Mouse (Mus musculus): ENCODE measurements around the gene Tspyl4. TPM values are rescaled to one million over a fixed set of nuclear protein-coding genes. Genes with fewer than 3 reads are reported as not detected.

Tspyl4 gene
- polyA plus RNA-seq, 1 experiment from 2014 or later = 9.3 TPM

DNA sequence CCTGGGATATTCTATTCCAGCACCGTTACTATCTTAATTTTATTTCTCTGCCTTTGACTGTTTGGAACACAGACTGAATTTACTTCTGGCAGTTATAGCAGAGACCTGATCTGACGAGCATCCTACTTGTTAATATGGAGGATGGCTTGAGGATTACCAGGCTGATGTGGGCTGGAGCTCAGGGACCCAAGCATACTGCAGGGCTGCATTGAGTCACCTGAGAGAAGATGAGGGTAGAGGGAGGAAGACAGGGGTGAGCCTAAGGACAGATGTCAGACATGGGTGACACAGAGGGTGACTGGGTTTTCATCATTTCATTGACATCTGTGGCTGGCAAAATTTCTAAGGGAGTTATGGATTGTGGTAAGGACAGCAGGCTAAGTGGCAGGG lies 20.0 kb downstream of the Tspyl4 start:
- Histone ChIP-seq H3K4me3 (ENCODE audit: low read depth, low read length) (no peak overlapping the region), H3K27me3 (replicated peaks; ENCODE audit: control insufficient read depth, insufficient read depth, low read length) (no peaks in the 10 kb centered on the region), H3K9ac (ENCODE audit: low read depth, low read length) (no peak overlapping the region), H3K4me2 (replicated peaks; ENCODE audit: low read depth) (no peak overlapping the region), H3K4me1 (replicated peaks; ENCODE audit: control insufficient read depth, insufficient read depth, low read length) (no peaks in the 10 kb centered on the region), H3K9me3 (ENCODE audit: control insufficient read depth) (no peaks in the 10 kb centered on the region), H3K27ac (ENCODE audit: low read depth, low read length) (no peak overlapping the region), H3K36me3 (ENCODE audit: control insufficient read depth, insufficient read depth) (peaks cover 5% of the 10 kb centered on the region; the same call in 1 of the 2 replicates)
- TF ChIP-seq CTCF (IDR thresholded peaks at IDR 0.05; ENCODE audit: low read depth) = no peak
- no peak for ATAC-seq
- WGBS = 41% methylated on average over 2 of the region's 2 CpGs

DNA sequence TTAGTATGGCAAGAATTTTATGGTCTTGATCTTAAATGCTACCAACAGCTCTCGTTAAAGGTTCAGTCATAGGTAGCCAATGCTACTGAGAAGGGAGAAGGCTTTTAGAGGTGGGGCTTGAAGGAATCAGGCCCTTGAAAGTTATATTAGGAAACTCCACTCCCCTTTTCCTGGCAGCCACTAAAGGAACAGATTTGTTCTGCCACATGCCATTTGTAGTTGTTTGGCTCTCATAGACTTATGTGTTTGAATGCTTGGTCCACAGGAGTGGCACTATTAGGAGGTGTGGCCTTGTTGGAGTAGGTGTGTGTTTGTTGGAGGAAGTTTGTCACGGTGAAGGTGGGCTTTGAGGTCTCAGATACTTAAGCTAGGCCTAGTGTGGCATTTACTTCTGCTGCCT lies 23.6 kb downstream of the Tspyl4 start:
- Histone ChIP-seq H3K27ac (ENCODE audit: low read depth, low read length) (no peak overlapping the region), H3K4me3 (ENCODE audit: low read depth, low read length) (no peak overlapping the region), H3K4me1 (replicated peaks; ENCODE audit: control insufficient read depth, insufficient read depth, low read length) (no peaks in the 10 kb centered on the region), H3K9ac (ENCODE audit: low read depth, low read length) (no peak overlapping the region), H3K36me3 (ENCODE audit: control insufficient read depth, insufficient read depth) (peaks cover 8% of the 10 kb centered on the region; the same call in 1 of the 2 replicates), H3K4me2 (replicated peaks; ENCODE audit: low read depth) (no peak overlapping the region), H3K9me3 (ENCODE audit: control insufficient read depth) (no peaks in the 10 kb centered on the region), H3K27me3 (replicated peaks; ENCODE audit: control insufficient read depth, insufficient read depth, low read length) (no peaks in the 10 kb centered on the region)
- no peak for TF ChIP-seq CTCF (IDR thresholded peaks at IDR 0.05; ENCODE audit: low read depth)
- 80% methylated on average over 2 of the region's 2 CpGs for WGBS
- ATAC-seq = no peak

DNA sequence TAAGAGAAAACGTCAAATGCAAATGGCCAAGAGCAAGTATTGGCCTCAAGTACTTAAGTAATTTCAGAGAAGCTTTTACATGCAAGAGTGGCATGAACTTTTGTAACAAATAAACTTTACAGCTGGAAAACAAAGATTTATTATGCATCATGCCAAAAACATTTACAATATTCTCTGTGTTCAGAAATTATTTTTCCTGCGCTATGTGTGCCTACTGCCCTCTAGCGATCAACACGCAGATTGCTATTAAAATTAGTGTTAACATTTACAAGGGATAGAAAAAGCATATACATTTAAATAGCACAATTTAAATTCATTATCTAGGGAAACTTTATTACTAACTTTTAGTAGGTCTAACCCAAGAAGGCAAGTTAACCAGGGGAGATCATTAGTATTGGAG lies 29.5 kb downstream of the Tspyl4 start:
- ATAC-seq = no peak
- no peaks in the 10 kb centered on the region for H3K4me1 ChIP-seq (replicated peaks; ENCODE audit: control insufficient read depth, insufficient read depth, low read length)
- 22% methylated on average over 4 of the region's 4 CpGs for WGBS
- no peak overlapping the region for H3K9ac ChIP-seq (ENCODE audit: low read depth, low read length)
- H3K4me3 ChIP-seq (ENCODE audit: low read depth, low read length) = no peak overlapping the region
- H3K4me2 ChIP-seq (replicated peaks; ENCODE audit: low read depth) = no peak overlapping the region
- no peaks in the 10 kb centered on the region for H3K9me3 ChIP-seq (ENCODE audit: control insufficient read depth)
- no peak overlapping the region for H3K27ac ChIP-seq (ENCODE audit: low read depth, low read length)
- H3K36me3 ChIP-seq (ENCODE audit: control insufficient read depth, insufficient read depth) = peaks cover 3% of the 10 kb centered on the region; the same call in 1 of the 2 replicates
- TF ChIP-seq CTCF (IDR thresholded peaks at IDR 0.05; ENCODE audit: low read depth) = peak; percentile 86
- no peaks in the 10 kb centered on the region for H3K27me3 ChIP-seq (replicated peaks; ENCODE audit: control insufficient read depth, insufficient read depth, low read length)

DNA sequence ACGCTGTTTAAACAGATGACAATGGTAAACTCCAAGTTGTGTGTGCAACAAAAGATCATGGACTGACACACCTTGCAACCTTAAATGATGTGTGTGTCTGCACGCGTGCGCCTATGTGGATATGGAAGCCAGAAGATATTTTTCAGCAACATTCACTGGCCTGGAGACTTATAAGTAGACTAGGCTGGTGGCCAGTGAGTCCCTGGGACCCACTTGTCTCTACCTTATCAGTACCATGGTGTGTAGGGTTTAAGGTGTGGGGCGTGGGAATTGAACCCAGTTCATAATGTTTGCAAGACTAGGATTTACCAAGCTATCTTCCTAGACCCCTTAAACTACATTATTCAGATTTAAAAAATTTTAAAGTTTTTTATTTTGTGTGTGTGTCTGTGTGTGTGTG lies 29.9 kb downstream of the Tspyl4 start:
- Histone ChIP-seq H3K27me3 (replicated peaks; ENCODE audit: control insufficient read depth, insufficient read depth, low read length) (no peaks in the 10 kb centered on the region), H3K36me3 (ENCODE audit: control insufficient read depth, insufficient read depth) (peaks cover 3% of the 10 kb centered on the region; the same call in 1 of the 2 replicates), H3K9me3 (ENCODE audit: control insufficient read depth) (no peaks in the 10 kb centered on the region), H3K27ac (ENCODE audit: low read depth, low read length) (no peak overlapping the region), H3K9ac (ENCODE audit: low read depth, low read length) (no peak overlapping the region), H3K4me3 (ENCODE audit: low read depth, low read length) (no peak overlapping the region), H3K4me1 (replicated peaks; ENCODE audit: control insufficient read depth, insufficient read depth, low read length) (no peaks in the 10 kb centered on the region), H3K4me2 (replicated peaks; ENCODE audit: low read depth) (no peak overlapping the region)
- no peak for ATAC-seq
- no peak for TF ChIP-seq CTCF (IDR thresholded peaks at IDR 0.05; ENCODE audit: low read depth)
- WGBS = 60% methylated on average over 5 of the region's 5 CpGs

DNA sequence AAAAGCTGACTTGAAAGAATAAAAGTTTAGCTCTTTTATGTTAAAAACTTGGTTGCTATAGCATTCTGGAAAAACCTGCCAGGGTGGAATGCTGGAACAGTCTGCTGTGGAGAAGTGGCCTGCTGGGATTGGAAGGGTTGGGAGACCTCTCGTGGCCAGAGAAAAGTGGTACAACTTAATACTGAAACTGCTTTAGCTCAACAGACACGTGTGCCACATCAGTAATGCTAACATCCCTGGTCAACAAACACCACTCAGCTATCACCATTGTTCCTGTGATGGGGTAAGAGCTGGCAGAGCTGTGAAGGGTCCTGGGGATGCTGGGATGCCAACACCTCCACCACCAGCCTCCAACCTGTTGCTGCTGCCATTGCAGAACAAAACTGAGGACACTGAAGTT lies 31.1 kb downstream of the Tspyl4 start:
- 2% methylated on average over 2 of the region's 2 CpGs for WGBS
- H3K4me1 ChIP-seq (replicated peaks; ENCODE audit: control insufficient read depth, insufficient read depth, low read length) = no peaks in the 10 kb centered on the region
- no peak overlapping the region for H3K4me2 ChIP-seq (replicated peaks; ENCODE audit: low read depth)
- no peaks in the 10 kb centered on the region for H3K27me3 ChIP-seq (replicated peaks; ENCODE audit: control insufficient read depth, insufficient read depth, low read length)
- H3K27ac ChIP-seq (ENCODE audit: low read depth, low read length) = no peak overlapping the region
- H3K9me3 ChIP-seq (ENCODE audit: control insufficient read depth) = no peaks in the 10 kb centered on the region
- ATAC-seq = no peak
- no peak overlapping the region for H3K9ac ChIP-seq (ENCODE audit: low read depth, low read length)
- H3K36me3 ChIP-seq (ENCODE audit: control insufficient read depth, insufficient read depth) = 0 out of 2 replicates have a peak, but pooled peaks cover 3% of the 10 kb centered on the region
- peak; percentile 80 for TF ChIP-seq CTCF (IDR thresholded peaks at IDR 0.05; ENCODE audit: low read depth)
- no peak overlapping the region for H3K4me3 ChIP-seq (ENCODE audit: low read depth, low read length)

DNA sequence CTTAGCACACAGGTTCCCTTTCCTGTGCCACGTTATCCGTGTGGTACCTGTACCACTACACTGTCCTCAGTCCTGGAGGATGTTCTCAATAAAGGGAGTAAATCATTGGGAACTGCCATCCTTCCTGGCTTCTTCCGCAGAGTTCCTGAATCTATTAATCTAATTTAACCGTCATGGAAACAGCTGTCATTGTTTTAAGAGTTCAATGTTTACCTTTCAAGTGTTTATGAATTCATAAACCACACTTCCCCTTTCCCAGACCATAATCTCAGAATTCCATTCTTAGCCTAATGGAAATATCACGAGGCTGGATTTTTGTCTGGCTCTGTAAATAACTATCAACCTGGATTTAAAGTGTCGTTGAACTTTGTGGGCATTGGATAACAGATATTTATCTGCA lies 43.8 kb downstream of the Tspyl4 start:
- WGBS = 54% methylated on average over 6 of the region's 6 CpGs
- Histone ChIP-seq H3K4me3 (ENCODE audit: low read depth, low read length) (no peak overlapping the region), H3K27ac (ENCODE audit: low read depth, low read length) (no peak overlapping the region), H3K4me1 (replicated peaks; ENCODE audit: control insufficient read depth, insufficient read depth, low read length) (no peaks in the 10 kb centered on the region), H3K9me3 (ENCODE audit: control insufficient read depth) (no peaks in the 10 kb centered on the region), H3K27me3 (replicated peaks; ENCODE audit: control insufficient read depth, insufficient read depth, low read length) (no peaks in the 10 kb centered on the region), H3K36me3 (ENCODE audit: control insufficient read depth, insufficient read depth) (no peaks in the 10 kb centered on the region), H3K9ac (ENCODE audit: low read depth, low read length) (no peak overlapping the region), H3K4me2 (replicated peaks; ENCODE audit: low read depth) (no peak overlapping the region)
- no peak for ATAC-seq
- TF ChIP-seq CTCF (IDR thresholded peaks at IDR 0.05; ENCODE audit: low read depth) = no peak

DNA sequence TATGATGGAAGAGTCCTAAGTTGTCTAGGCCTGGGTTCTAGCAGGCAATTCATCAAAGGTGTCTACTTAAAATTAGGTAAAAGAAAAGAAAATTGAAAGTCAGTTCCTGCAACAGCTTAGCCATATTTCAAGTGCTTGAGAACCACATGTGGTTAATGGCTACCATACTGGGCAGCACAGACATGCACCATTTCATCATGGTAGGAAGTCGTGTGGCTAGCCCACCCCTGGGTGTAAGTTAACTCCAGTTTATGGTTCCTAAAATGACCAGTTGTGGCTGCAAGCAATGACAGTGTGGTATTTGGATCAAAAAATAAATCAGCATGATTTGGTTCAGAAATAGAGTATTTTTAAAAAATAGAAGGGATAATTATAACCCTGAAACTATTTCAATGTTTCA lies 44.6 kb downstream of the Tspyl4 start:
- Histone ChIP-seq H3K4me3 (ENCODE audit: low read depth, low read length) (no peak overlapping the region), H3K27me3 (replicated peaks; ENCODE audit: control insufficient read depth, insufficient read depth, low read length) (no peaks in the 10 kb centered on the region), H3K4me2 (replicated peaks; ENCODE audit: low read depth) (no peak overlapping the region), H3K36me3 (ENCODE audit: control insufficient read depth, insufficient read depth) (no peaks in the 10 kb centered on the region), H3K27ac (ENCODE audit: low read depth, low read length) (no peak overlapping the region), H3K9ac (ENCODE audit: low read depth, low read length) (no peak overlapping the region), H3K4me1 (replicated peaks; ENCODE audit: control insufficient read depth, insufficient read depth, low read length) (no peaks in the 10 kb centered on the region), H3K9me3 (ENCODE audit: control insufficient read depth) (no peaks in the 10 kb centered on the region)
- 69% methylated on average over 1 of the region's 1 CpGs for WGBS
- no peak for ATAC-seq
- TF ChIP-seq CTCF (IDR thresholded peaks at IDR 0.05; ENCODE audit: low read depth) = no peak

Other genes with a start within 250 kb of the Tspyl4 start
- 1.1 and 1.4 TPM in 2 replicates for gene Calhm5, start 200.9 kb upstream of the Tspyl4 start, polyA plus RNA-seq (2015; fragmentation: Nextera tagmentation; extraction: Ambion mirVana)
- 2.4 and 2.6 TPM in 2 replicates for gene Calhm6, start 169.5 kb upstream of the Tspyl4 start, polyA plus RNA-seq (2015; fragmentation: Nextera tagmentation; extraction: Ambion mirVana)
- 5.8 and 6.3 TPM in 2 replicates for gene Dse, start 89.7 kb upstream of the Tspyl4 start, polyA plus RNA-seq (2015; fragmentation: Nextera tagmentation; extraction: Ambion mirVana)
- gene Tspyl1, start 15.3 kb upstream of the Tspyl4 start, polyA plus RNA-seq (2015; fragmentation: Nextera tagmentation; extraction: Ambion mirVana) = 45.7 and 48.3 TPM in 2 replicates
- gene Col10a1, start 92.5 kb downstream of the Tspyl4 start, polyA plus RNA-seq (2015; fragmentation: Nextera tagmentation; extraction: Ambion mirVana) = 0.13 TPM in 1 of 2 replicates, not detected in the other
- 8.2 and 9.0 TPM in 2 replicates for gene Nt5dc1, start 121.1 kb downstream of the Tspyl4 start, polyA plus RNA-seq (2015; fragmentation: Nextera tagmentation; extraction: Ambion mirVana)
- gene Frk, start 186.0 kb downstream of the Tspyl4 start, polyA plus RNA-seq (2015; fragmentation: Nextera tagmentation; extraction: Ambion mirVana) = 18.0 and 19.7 TPM in 2 replicates

All from intestine, postnatal 0 days (tissue).